Mouse (Mus musculus): ENCODE data around the gene Actrt2. TPM values are rescaled to one million over a fixed set of nuclear protein-coding genes. Genes with fewer than 3 reads are reported as not detected.

The Actrt2 gene
- polyA plus RNA-seq, 1 experiment, result not detected

- TF ChIP-seq CTCF (IDR thresholded peaks at IDR 0.05; ENCODE audit: extremely low read depth, insufficient read length, insufficient replicate concordance, low read depth, low read length) (no peak), POLR2A (IDR thresholded peaks at IDR 0.05; ENCODE audit: low read depth, low read length) (no peak)
- WGBS, result 84% methylated on average over 19 of the region's 19 CpGs
- Histone ChIP-seq H3K27ac (ENCODE audit: insufficient read depth, low read depth, low read length) (no peak overlapping the region), H3K36me3 (ENCODE audit: control insufficient read depth, insufficient read depth, low read length) (no peaks in the 10 kb centered on the region), H3K4me3 (ENCODE audit: low read depth, low read length) (no peak overlapping the region), H3K4me1 (ENCODE audit: control insufficient read depth, insufficient read depth, insufficient read length, low read length) (no peaks in the 10 kb centered on the region), H3K27me3 (ENCODE audit: control insufficient read depth, insufficient read depth, low read length) (no peaks in the 10 kb centered on the region)
Observed at GRCm38 (mm10) chr4:154649083-154649747, 18.5 kb downstream of the Actrt2 start.

- Histone ChIP-seq H3K4me3 (ENCODE audit: low read depth, low read length) (no peak overlapping the region), H3K27me3 (ENCODE audit: control insufficient read depth, insufficient read depth, low read length) (peaks cover 16% of the 10 kb centered on the region), H3K36me3 (ENCODE audit: control insufficient read depth, insufficient read depth, low read length) (no peaks in the 10 kb centered on the region), H3K4me1 (ENCODE audit: control insufficient read depth, insufficient read depth, insufficient read length, low read length) (no peaks in the 10 kb centered on the region), H3K27ac (ENCODE audit: insufficient read depth, low read depth, low read length) (no peak overlapping the region)
- WGBS, result 52% methylated on average over 6 of the region's 6 CpGs
- TF ChIP-seq POLR2A (IDR thresholded peaks at IDR 0.05; ENCODE audit: low read depth, low read length), result no peak
- TF ChIP-seq CTCF (IDR thresholded peaks at IDR 0.05; ENCODE audit: extremely low read depth, insufficient read length, insufficient replicate concordance, low read depth, low read length), result no peak
Observed at GRCm38 (mm10) chr4:154642496-154642895, 25.2 kb downstream of the Actrt2 start.

- H3K27ac ChIP-seq (ENCODE audit: insufficient read depth, low read depth, low read length), result no peak overlapping the region
- no peaks in the 10 kb centered on the region for H3K4me1 ChIP-seq (ENCODE audit: control insufficient read depth, insufficient read depth, insufficient read length, low read length)
- no peaks in the 10 kb centered on the region for H3K36me3 ChIP-seq (ENCODE audit: control insufficient read depth, insufficient read depth, low read length)
- H3K4me3 ChIP-seq (ENCODE audit: low read depth, low read length), result no peak overlapping the region
- WGBS, result 56% methylated on average over 32 of the region's 32 CpGs
- no peak for TF ChIP-seq POLR2A (IDR thresholded peaks at IDR 0.05; ENCODE audit: low read depth, low read length)
- no peak for TF ChIP-seq CTCF (IDR thresholded peaks at IDR 0.05; ENCODE audit: extremely low read depth, insufficient read length, insufficient replicate concordance, low read depth, low read length)
- H3K27me3 ChIP-seq (ENCODE audit: control insufficient read depth, insufficient read depth, low read length), result peaks cover 23% of the 10 kb centered on the region
Observed at GRCm38 (mm10) chr4:154641296-154642110, 26.2 kb downstream of the Actrt2 start.

GRCm38 (mm10) chr4:154640443-154641295, 27.0 kb downstream of the Actrt2 start:
- 54% methylated on average over 20 of the region's 20 CpGs for WGBS
- Histone ChIP-seq H3K27me3 (ENCODE audit: control insufficient read depth, insufficient read depth, low read length) (peaks cover 23% of the 10 kb centered on the region), H3K4me1 (ENCODE audit: control insufficient read depth, insufficient read depth, insufficient read length, low read length) (no peaks in the 10 kb centered on the region), H3K27ac (ENCODE audit: insufficient read depth, low read depth, low read length) (no peak overlapping the region), H3K4me3 (ENCODE audit: low read depth, low read length) (no peak overlapping the region), H3K36me3 (ENCODE audit: control insufficient read depth, insufficient read depth, low read length) (no peaks in the 10 kb centered on the region)
- TF ChIP-seq POLR2A (IDR thresholded peaks at IDR 0.05; ENCODE audit: low read depth, low read length) (no peak), CTCF (IDR thresholded peaks at IDR 0.05; ENCODE audit: extremely low read depth, insufficient read length, insufficient replicate concordance, low read depth, low read length) (no peak)

- Histone ChIP-seq H3K4me3 (ENCODE audit: low read depth, low read length) (no peak overlapping the region), H3K4me1 (ENCODE audit: control insufficient read depth, insufficient read depth, insufficient read length, low read length) (no peaks in the 10 kb centered on the region), H3K27me3 (ENCODE audit: control insufficient read depth, insufficient read depth, low read length) (peaks cover 23% of the 10 kb centered on the region), H3K27ac (ENCODE audit: insufficient read depth, low read depth, low read length) (no peak overlapping the region), H3K36me3 (ENCODE audit: control insufficient read depth, insufficient read depth, low read length) (no peaks in the 10 kb centered on the region)
- TF ChIP-seq CTCF (IDR thresholded peaks at IDR 0.05; ENCODE audit: extremely low read depth, insufficient read length, insufficient replicate concordance, low read depth, low read length), result no peak
- no peak for TF ChIP-seq POLR2A (IDR thresholded peaks at IDR 0.05; ENCODE audit: low read depth, low read length)
- 56% methylated on average over 13 of the region's 13 CpGs for WGBS
Observed at GRCm38 (mm10) chr4:154639591-154640442, 27.9 kb downstream of the Actrt2 start.

- Histone ChIP-seq H3K27me3 (ENCODE audit: control insufficient read depth, insufficient read depth, low read length) (peaks cover 23% of the 10 kb centered on the region), H3K4me3 (ENCODE audit: low read depth, low read length) (no peak overlapping the region), H3K36me3 (ENCODE audit: control insufficient read depth, insufficient read depth, low read length) (no peaks in the 10 kb centered on the region), H3K4me1 (ENCODE audit: control insufficient read depth, insufficient read depth, insufficient read length, low read length) (no peaks in the 10 kb centered on the region), H3K27ac (ENCODE audit: insufficient read depth, low read depth, low read length) (no peak overlapping the region)
- WGBS, result 47% methylated on average over 7 of the region's 7 CpGs
- no peak for TF ChIP-seq POLR2A (IDR thresholded peaks at IDR 0.05; ENCODE audit: low read depth, low read length)
- no peak for TF ChIP-seq CTCF (IDR thresholded peaks at IDR 0.05; ENCODE audit: extremely low read depth, insufficient read length, insufficient replicate concordance, low read depth, low read length)
Observed at GRCm38 (mm10) chr4:154639126-154639525, 28.5 kb downstream of the Actrt2 start.
